Mouse (Mus musculus): Measurements from ENCODE around the gene Rpl18.

Gene Rpl18

GRCm38 (mm10) chr7:45715090-45715708 lies at the start of gene Rpl18:
TSS of gene Rpl18 (plus strand) at chr7:45715457.
- DNase-seq, result peak; percentile 97 to 99

GRCm38 (mm10) chr7:45666161-45666560 lies 49.1 kb upstream of the Rpl18 start, which contains the start of gene Fut2:
TSS of gene Fut2 (minus strand) at chr7:45666394.
- DNase-seq, result no peak

- no peak for DNase-seq
Measured at GRCm38 (mm10) chr7:45667761-45668160, 47.5 kb upstream of the Rpl18 start.

- DNase-seq, result no peak
Measured at GRCm38 (mm10) chr7:45668921-45669320, 46.3 kb upstream of the Rpl18 start.

- DNase-seq, result no peak
Measured at GRCm38 (mm10) chr7:45677627-45678295, 37.5 kb upstream of the Rpl18 start.

GRCm38 (mm10) chr7:45678513-45678912 lies 36.7 kb upstream of the Rpl18 start:
- DNase-seq, result no peak

GRCm38 (mm10) chr7:45679966-45680621 lies 35.2 kb upstream of the Rpl18 start:
- peak in 1 of 2 experiments; percentile 46 for DNase-seq

GRCm38 (mm10) chr7:45681046-45681736 lies 34.1 kb upstream of the Rpl18 start:
- DNase-seq, result peak; percentile 75 to 77

- DNase-seq, result peak; percentile 91 to 95
Measured at GRCm38 (mm10) chr7:45682144-45683126, 32.8 kb upstream of the Rpl18 start.

GRCm38 (mm10) chr7:45683396-45684050 lies 31.7 kb upstream of the Rpl18 start, which contains the start of gene Ntn5:
TSS of gene Ntn5 (plus strand) at chr7:45684022.
- DNase-seq, result no peak

- no peak for DNase-seq
Measured at GRCm38 (mm10) chr7:45685811-45686210, 29.4 kb upstream of the Rpl18 start.

- no peak for DNase-seq
Measured at GRCm38 (mm10) chr7:45686841-45687240, 28.4 kb upstream of the Rpl18 start.

GRCm38 (mm10) chr7:45689099-45689498 lies 26.2 kb upstream of the Rpl18 start:
- DNase-seq, result no peak

- no peak for DNase-seq
Measured at GRCm38 (mm10) chr7:45689800-45690199, 25.5 kb upstream of the Rpl18 start.

GRCm38 (mm10) chr7:45692364-45692763 lies 22.9 kb upstream of the Rpl18 start:
- DNase-seq, result no peak

- peak in 1 of 2 experiments; percentile 20 for DNase-seq
Measured at GRCm38 (mm10) chr7:45693921-45694591, 21.2 kb upstream of the Rpl18 start, which contains the start of gene Sec1. TSS of gene Sec1 (minus strand) at chr7:45694402.

- no peak for DNase-seq
Measured at GRCm38 (mm10) chr7:45695098-45695497, 20.2 kb upstream of the Rpl18 start.

GRCm38 (mm10) chr7:45697894-45698293 lies 17.4 kb upstream of the Rpl18 start:
- DNase-seq, result peak in 1 of 2 experiments; percentile 40

- peak; percentile 71 to 77 for DNase-seq
Measured at GRCm38 (mm10) chr7:45699523-45700141, 15.6 kb upstream of the Rpl18 start, which contains the start of gene Car11. TSS of gene Car11 (plus strand) at chr7:45699843.
